Mouse (Mus musculus) midbrain, postnatal 0 days (tissue): Measurements from ENCODE around the gene Stard10. TPM values are rescaled to one million over a fixed set of nuclear protein-coding genes. Genes with fewer than 3 reads are reported as not detected.

Experiments
- ATAC-seq: fragments of 200-750 bp; cut with Nextera tagmentation; 2 replicates; pipeline ENCODE4 v1.8.0; 2017; ENCODE audit warnings: moderate number of reproducible peaks, mild to moderate bottlenecking, moderate TSS enrichment, moderate library complexity; ENCODE audit not compliant: low FRiP score
- DNase-seq: peaks from one replicate; pipeline ENCODE4 v3.0.0-alpha.2; 2015; ENCODE audit warnings: low spot score
- H3K27ac ChIP-seq: fragments of 300-500 bp; sonication (generic); 2 replicates; pipeline ENCODE4 v1.5.1; 2014; ENCODE audit warnings: low read depth, mild to moderate bottlenecking, low read length, mixed read lengths
- H3K27me3 ChIP-seq: fragments of 300-500 bp; sonication (generic); 2 replicates; pipeline ENCODE4 v1.6.1; 2014; ENCODE audit warnings: low read length, control low read depth, mixed read lengths; ENCODE audit not compliant: insufficient read depth
- H3K36me3 ChIP-seq: fragments of 300-500 bp; sonication (generic); 2 replicates; pipeline ENCODE4 v1.6.1; 2014; ENCODE audit warnings: low read length, control low read depth, mixed read lengths; ENCODE audit not compliant: insufficient read depth
- H3K4me1 ChIP-seq: fragments of 300-500 bp; sonication (generic); 2 replicates; pipeline ENCODE4 v1.6.1; 2014; ENCODE audit warnings: mild to moderate bottlenecking, control low read depth, antibody characterized with exemption, low read length, mixed read lengths; ENCODE audit not compliant: insufficient read depth
- H3K4me2 ChIP-seq: fragments of 300-500 bp; sonication (generic); 2 replicates; pipeline ENCODE4 v1.6.1; 2014; ENCODE audit warnings: low read depth, mild to moderate bottlenecking, low read length, mixed read lengths; ENCODE audit not compliant: poor library complexity, severe bottlenecking
- H3K4me3 ChIP-seq: fragments of 300-500 bp; sonication (generic); 2 replicates; pipeline ENCODE4 v1.5.1; 2014; ENCODE audit warnings: low read depth, mild to moderate bottlenecking, low read length, moderate library complexity
- H3K9ac ChIP-seq: fragments of 300-500 bp; sonication (generic); replicated peaks from 2 replicates; pipeline ENCODE4 v1.6.1; 2014; ENCODE audit warnings: mild to moderate bottlenecking, low read length, moderate library complexity, mixed read lengths; ENCODE audit not compliant: poor library complexity, severe bottlenecking
- H3K9me3 ChIP-seq: fragments of 300-500 bp; sonication (generic); 2 replicates; pipeline ENCODE4 v1.6.1; 2016; ENCODE audit warnings: low read length, control low read depth
- CTCF ChIP-seq: IDR thresholded peaks from 2 replicates; pipeline ENCODE4 v1.5.1; 2016; ENCODE audit warnings: antibody characterized with exemption, mild to moderate bottlenecking
- WGBS: fragments of 180-500 bp; shearing (Covaris S2); extraction: QIAGEN DNeasy Blood & Tissue Kit; methylation state at CpG from one replicate; pipeline ENCODE4 v1.1.7; 2014; 5-methylcytosine and 5-hydroxymethylcytosine counted together
- polyA plus RNA-seq: library from polyadenylated mRNA; unstranded; fragments of >200 nt; fragmentation: Nextera tagmentation; extraction: Ambion mirVana; gene quantifications from 2 replicates; pipeline ENCODE4 v1.2.1, GENCODE M21; 2015
- total RNA-seq: library from RNA; depleted of rRNA; stranded (reverse); fragments of >200 nt; gene quantifications from 2 replicates; pipeline ENCODE4 v1.2.3, GENCODE M21; 2014

Gene Stard10
- total and polyA plus RNA-seq, 2 experiments from 2014 or later: 11.0 to 47.7 TPM

DNA sequence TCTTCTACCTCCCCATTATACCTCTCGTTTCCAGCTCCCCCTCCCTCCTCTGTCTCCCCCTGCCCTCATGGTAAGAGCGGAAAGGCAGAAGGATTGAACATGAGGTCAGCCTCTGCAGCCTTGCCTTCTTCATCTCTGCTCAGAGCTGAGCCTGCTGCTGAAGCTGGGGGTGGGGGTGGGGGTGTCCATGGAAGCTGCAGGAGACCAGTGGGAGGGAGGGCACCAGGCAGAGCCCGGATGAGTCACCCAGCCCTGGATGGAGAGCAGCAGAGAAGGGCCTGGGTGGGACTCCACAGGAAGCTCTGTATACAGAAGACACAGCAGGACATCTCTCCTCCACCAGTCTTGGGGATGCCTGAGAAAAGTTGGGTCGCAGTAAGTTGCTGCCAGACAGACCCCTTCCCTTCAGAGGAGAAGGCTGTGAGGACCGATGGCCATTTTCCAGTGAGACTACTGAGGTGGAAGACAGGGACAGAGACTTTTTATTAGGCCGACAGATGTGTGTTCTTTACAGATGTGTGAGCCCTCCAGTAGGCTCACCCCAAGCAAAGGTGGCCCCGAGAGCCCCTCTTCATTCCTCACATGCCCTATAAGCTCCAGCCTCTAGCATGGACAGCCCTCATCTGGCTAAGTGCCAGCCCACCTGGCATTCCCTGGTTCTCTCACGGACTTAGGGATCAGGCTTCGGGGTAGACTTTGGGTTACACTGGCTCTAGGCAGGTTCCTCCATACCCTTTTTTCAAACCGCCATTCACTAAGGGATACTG, 13.4 kb downstream of the Stard10 start:
- H3K4me2 ChIP-seq: no peak overlapping the region
- no peak overlapping the region; the same call in 1 of the 2 replicates for H3K9ac ChIP-seq
- H3K9me3 ChIP-seq: no peaks in the 10 kb centered on the region
- no peak for TF ChIP-seq CTCF
- H3K36me3 ChIP-seq: no peaks in the 10 kb centered on the region
- no peak overlapping the region for H3K27ac ChIP-seq
- H3K4me1 ChIP-seq: 0 out of 2 replicates have a peak, but pooled peaks cover 2% of the 10 kb centered on the region
- ATAC-seq (no peak), DNase-seq (no peak)
- no peaks in the 10 kb centered on the region for H3K27me3 ChIP-seq
- no peak overlapping the region for H3K4me3 ChIP-seq
- WGBS: 78% methylated on average over 10 of the region's 10 CpGs

DNA sequence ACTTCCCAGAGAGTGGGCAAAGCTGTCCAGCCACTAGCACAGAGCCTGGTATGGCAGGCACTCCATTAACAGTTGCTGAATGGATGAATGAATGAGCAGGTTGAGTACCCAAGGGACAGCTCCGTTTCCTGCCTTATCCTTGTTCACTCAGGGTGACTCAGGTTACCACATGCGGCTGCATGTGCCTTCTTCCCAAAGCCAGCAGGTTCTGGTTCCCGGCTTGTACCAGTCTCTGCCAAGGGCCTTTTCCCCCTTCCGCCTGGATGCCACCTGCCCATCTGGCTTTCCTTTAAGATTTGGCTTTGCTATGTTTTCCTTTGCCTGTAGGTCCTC, 13.9 kb downstream of the Stard10 start:
- Histone ChIP-seq H3K4me2 (no peak overlapping the region), H3K9me3 (no peaks in the 10 kb centered on the region), H3K27me3 (no peaks in the 10 kb centered on the region), H3K27ac (no peak overlapping the region), H3K4me3 (no peak overlapping the region), H3K36me3 (no peaks in the 10 kb centered on the region), H3K9ac (no peak overlapping the region), H3K4me1 (0 out of 2 replicates have a peak, but pooled peaks cover 2% of the 10 kb centered on the region)
- DNase-seq: peak; percentile 8
- WGBS: 82% methylated on average over 4 of the region's 4 CpGs
- TF ChIP-seq CTCF: no peak
- ATAC-seq: no peak

DNA sequence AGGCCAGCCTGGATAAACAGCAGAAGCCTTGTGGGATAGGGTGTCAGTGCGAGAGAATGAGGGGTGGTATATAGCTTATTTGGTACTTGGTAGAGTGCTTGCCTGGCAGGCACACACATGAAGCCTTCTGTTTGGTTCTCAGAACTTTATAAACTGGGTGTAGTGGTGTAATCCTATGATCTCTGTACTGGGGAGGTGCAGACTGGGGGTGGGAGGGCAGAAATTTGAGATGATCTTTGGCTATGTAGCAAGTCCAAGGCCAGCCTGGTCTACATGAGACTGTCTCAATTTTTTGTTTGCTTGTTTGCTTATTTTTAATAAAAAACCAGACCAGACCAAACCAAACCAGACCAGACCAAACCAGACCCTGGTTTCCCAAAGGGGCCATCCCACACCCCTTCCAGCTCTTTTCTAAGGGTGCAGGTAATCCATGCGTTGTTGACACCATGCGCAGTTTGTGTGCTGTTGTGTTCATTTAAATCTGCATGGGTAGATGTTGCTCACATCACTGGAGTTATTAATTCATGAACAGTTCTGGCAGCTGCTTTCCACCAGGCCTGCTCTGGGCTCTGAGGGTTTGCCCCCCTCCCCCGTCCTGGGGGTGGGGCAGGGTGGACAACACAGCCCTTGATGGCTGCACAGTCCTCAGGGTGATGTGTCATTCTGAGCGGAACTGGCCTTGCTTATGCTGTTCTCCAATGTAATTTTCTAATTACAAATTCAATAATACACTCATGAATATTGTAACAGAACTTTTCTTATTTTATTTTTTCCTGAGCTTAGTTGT, 15.4 kb downstream of the Stard10 start:
- WGBS: 81% methylated on average over 5 of the region's 5 CpGs
- TF ChIP-seq CTCF: no peak
- Histone ChIP-seq H3K27me3 (no peaks in the 10 kb centered on the region), H3K9ac (no peak overlapping the region), H3K9me3 (no peaks in the 10 kb centered on the region), H3K27ac (no peak overlapping the region), H3K4me2 (no peak overlapping the region), H3K4me3 (no peak overlapping the region), H3K36me3 (no peaks in the 10 kb centered on the region), H3K4me1 (0 out of 2 replicates have a peak, but pooled peaks cover 2% of the 10 kb centered on the region)
- DNase-seq (no peak), ATAC-seq (no peak)

DNA sequence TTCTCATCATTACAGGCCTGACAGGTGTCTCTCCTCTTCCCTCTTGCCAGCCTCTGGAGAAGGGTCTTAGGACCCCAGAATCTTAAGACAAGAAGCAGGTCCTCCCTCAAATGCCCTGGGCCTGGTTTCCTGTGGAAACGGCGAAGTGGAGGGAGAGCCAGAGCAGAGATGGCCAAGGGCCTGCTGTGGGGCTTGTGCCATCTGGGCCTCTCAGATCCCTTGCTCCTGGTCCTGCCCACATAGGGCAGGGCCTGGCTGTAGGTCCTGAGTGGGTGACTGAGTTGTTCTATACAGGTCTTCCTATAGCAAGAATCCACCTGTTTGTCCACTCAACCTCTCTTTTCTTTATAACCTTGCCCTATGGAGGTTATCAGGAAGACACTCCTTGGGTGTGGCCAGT, 18.3 kb downstream of the Stard10 start:
- WGBS: 86% methylated on average over 2 of the region's 2 CpGs
- TF ChIP-seq CTCF: no peak

DNA sequence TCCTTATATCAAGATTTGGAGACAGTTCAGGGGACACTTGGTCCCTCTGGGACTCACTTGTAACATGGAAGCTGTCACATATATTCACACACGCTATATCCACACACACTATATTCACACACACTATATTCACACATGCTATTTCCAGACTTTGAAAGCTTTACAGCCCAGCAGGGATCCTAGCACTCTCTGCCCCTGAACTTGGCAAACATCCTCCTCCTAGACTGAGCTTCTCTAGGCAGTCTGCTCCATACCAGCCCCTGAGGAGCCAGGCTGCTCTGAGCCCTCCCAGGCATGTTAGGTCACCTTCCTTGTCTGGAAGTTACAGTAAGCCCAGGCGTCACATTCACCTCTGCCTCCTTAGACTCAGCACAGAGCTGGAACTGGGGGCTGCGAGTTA, 19.8 kb downstream of the Stard10 start:
- no peak for TF ChIP-seq CTCF
- WGBS: 86% methylated on average over 3 of the region's 3 CpGs

More for the DNA sequence above, 18.3 kb downstream of the Stard10 start:
- Histone ChIP-seq H3K9ac (no peak overlapping the region), H3K9me3 (no peaks in the 10 kb centered on the region), H3K4me3 (no peak overlapping the region), H3K27ac (no peak overlapping the region), H3K4me1 (no peaks in the 10 kb centered on the region), H3K27me3 (no peaks in the 10 kb centered on the region), H3K36me3 (no peaks in the 10 kb centered on the region), H3K4me2 (no peak overlapping the region)
- DNase-seq (no peak), ATAC-seq (no peak)

DNA sequence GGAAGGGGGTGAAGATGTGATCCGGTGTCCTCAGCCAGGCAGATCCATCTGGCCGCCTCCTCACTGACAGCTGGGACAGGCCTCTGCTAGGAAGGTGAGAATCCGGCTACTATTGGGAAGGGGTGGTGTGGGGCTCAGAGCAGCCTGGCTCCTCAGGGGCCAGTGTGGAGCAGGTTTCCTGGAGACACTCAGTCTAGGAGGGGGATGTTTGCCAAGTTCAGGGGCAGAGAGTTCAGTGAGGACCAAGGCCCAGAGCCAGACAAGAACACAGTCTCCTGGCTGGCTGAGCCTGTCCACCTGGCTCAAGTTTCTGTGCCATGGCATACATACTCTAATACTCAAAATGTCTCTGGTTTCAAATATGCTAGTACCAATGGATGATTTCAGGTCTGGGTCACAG, 20.5 kb downstream of the Stard10 start:
- H3K27ac ChIP-seq: no peak overlapping the region
- H3K4me2 ChIP-seq: no peak overlapping the region
- 91% methylated on average over 3 of the region's 3 CpGs for WGBS
- no peak for DNase-seq
- TF ChIP-seq CTCF: no peak
- no peak overlapping the region for H3K9ac ChIP-seq
- H3K4me3 ChIP-seq: no peak overlapping the region
- ATAC-seq: no peak
- no peaks in the 10 kb centered on the region for H3K27me3 ChIP-seq
- H3K9me3 ChIP-seq: no peaks in the 10 kb centered on the region
- no peaks in the 10 kb centered on the region for H3K4me1 ChIP-seq
- H3K36me3 ChIP-seq: no peaks in the 10 kb centered on the region

More for the DNA sequence above, 19.8 kb downstream of the Stard10 start:
- Histone ChIP-seq H3K4me3 (no peak overlapping the region), H3K27ac (no peak overlapping the region), H3K27me3 (no peaks in the 10 kb centered on the region), H3K4me2 (no peak overlapping the region), H3K36me3 (no peaks in the 10 kb centered on the region), H3K9me3 (no peaks in the 10 kb centered on the region), H3K4me1 (no peaks in the 10 kb centered on the region), H3K9ac (no peak overlapping the region)
- DNase-seq: no peak
- no peak for ATAC-seq
